Mouse (Mus musculus) midbrain, embryonic 14.5 days (tissue): ENCODE results near the gene B2m. TPM values are rescaled to one million over a fixed set of nuclear protein-coding genes. Genes with fewer than 3 reads are reported as not detected.

Source experiments
- ATAC-seq: fragments of 200-750 bp; cut with Nextera tagmentation; 2 replicates; pipeline ENCODE4 v1.8.0; 2017; ENCODE audit warnings: moderate number of reproducible peaks, moderate library complexity; ENCODE audit not compliant: low FRiP score, low TSS enrichment
- DNase-seq: peaks from one replicate; pipeline ENCODE4 v3.0.0-alpha.2; 2015
- H3K27ac ChIP-seq: fragments of 300-500 bp; sonication (generic); replicated peaks from 2 replicates; pipeline ENCODE4 v1.5.1; 2014; ENCODE audit warnings: mild to moderate bottlenecking, low read depth, low read length, moderate library complexity
- H3K27me3 ChIP-seq: fragments of 300-500 bp; sonication (generic); 2 replicates; pipeline ENCODE4 v1.6.1; 2014; ENCODE audit warnings: low read length, control low read depth, mixed read lengths; ENCODE audit not compliant: control insufficient read depth, insufficient read depth
- H3K36me3 ChIP-seq: fragments of 300-500 bp; sonication (generic); 2 replicates; pipeline ENCODE4 v1.6.1; 2014; ENCODE audit warnings: low read length, control low read depth; ENCODE audit not compliant: control insufficient read depth, insufficient read depth
- H3K4me1 ChIP-seq: fragments of 300-500 bp; sonication (generic); 2 replicates; pipeline ENCODE4 v1.6.1; 2014; ENCODE audit warnings: mild to moderate bottlenecking, antibody characterized with exemption, low read length, control low read depth; ENCODE audit not compliant: control insufficient read depth, insufficient read depth
- H3K4me2 ChIP-seq: fragments of 300-500 bp; sonication (generic); 2 replicates; pipeline ENCODE4 v1.6.1; 2014; ENCODE audit warnings: mild to moderate bottlenecking, low read length, moderate library complexity
- H3K4me3 ChIP-seq: fragments of 300-500 bp; sonication (generic); replicated peaks from 2 replicates; pipeline ENCODE4 v1.5.1; 2014; ENCODE audit warnings: low read depth, low read length
- H3K9ac ChIP-seq: fragments of 300-500 bp; sonication (generic); replicated peaks from 2 replicates; pipeline ENCODE4 v1.6.1; 2014; ENCODE audit warnings: mild to moderate bottlenecking, low read length, moderate library complexity
- H3K9me3 ChIP-seq: fragments of 300-500 bp; sonication (generic); 2 replicates; pipeline ENCODE4 v1.6.1; 2016; ENCODE audit warnings: low read length, control low read depth, mixed read lengths; ENCODE audit not compliant: control insufficient read depth
- WGBS: fragments of 180-500 bp; shearing (Covaris S2); extraction: QIAGEN DNeasy Blood & Tissue Kit; methylation state at CpG from one replicate; pipeline ENCODE4 v1.1.7; 2014; 5-methylcytosine and 5-hydroxymethylcytosine counted together
- polyA plus RNA-seq: library from polyadenylated mRNA; unstranded; fragments of >200 nt; fragmentation: Nextera tagmentation; extraction: Ambion mirVana; gene quantifications from 2 replicates; pipeline ENCODE4 v1.2.1, GENCODE M21; 2014

The B2m gene
- polyA plus RNA-seq, 1 experiment from 2014 or later, result 114 TPM

- Histone ChIP-seq H3K4me1 (no peaks in the 10 kb centered on the region), H3K36me3 (no peaks in the 10 kb centered on the region), H3K9me3 (no peaks in the 10 kb centered on the region), H3K4me3 (no peak overlapping the region), H3K9ac (no peak overlapping the region), H3K27ac (no peak overlapping the region), H3K27me3 (no peaks in the 10 kb centered on the region), H3K4me2 (no peak overlapping the region)
- ATAC-seq, result no peak
- 92% methylated on average over 4 of the region's 4 CpGs for WGBS
- DNase-seq, result no peak
These were observed 8.7 kb downstream of the B2m start for GRCm38 (mm10) chr2:122156051-122156700.

DNA sequence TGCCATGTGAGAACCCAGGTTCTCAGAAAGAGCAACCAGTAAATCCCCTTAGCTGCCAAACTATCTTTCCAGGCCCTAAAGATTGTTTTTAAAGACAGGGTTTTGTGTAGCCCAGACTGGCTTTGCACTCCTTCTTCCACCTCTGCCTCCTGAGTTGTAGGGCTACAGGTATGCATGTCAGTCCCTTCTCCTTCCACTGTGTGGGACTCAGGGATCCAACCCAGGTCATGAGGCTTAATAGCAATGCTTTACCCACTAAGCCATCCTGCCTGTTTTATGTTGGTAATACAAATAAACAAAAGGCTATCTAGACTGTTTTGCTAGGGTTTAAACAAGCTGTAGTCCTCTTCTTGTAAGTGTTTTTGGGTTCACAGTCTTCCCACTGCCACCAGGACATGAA, 10.1 kb downstream of the B2m start:
- no peaks in the 10 kb centered on the region for H3K36me3 ChIP-seq
- no peak overlapping the region for H3K27ac ChIP-seq
- H3K27me3 ChIP-seq, result no peaks in the 10 kb centered on the region
- DNase-seq (no peak), ATAC-seq (no peak)
- H3K9me3 ChIP-seq, result no peaks in the 10 kb centered on the region
- H3K4me2 ChIP-seq, result no peak overlapping the region
- H3K4me1 ChIP-seq, result no peaks in the 10 kb centered on the region
- H3K9ac ChIP-seq, result no peak overlapping the region
- no peak overlapping the region for H3K4me3 ChIP-seq

GRCm38 (mm10) chr2:122158362-122158802, 10.9 kb downstream of the B2m start:
- Histone ChIP-seq H3K9ac (no peak overlapping the region), H3K9me3 (no peaks in the 10 kb centered on the region), H3K4me1 (no peaks in the 10 kb centered on the region), H3K4me3 (no peak overlapping the region), H3K27me3 (no peaks in the 10 kb centered on the region), H3K27ac (no peak overlapping the region), H3K36me3 (no peaks in the 10 kb centered on the region), H3K4me2 (no peak overlapping the region)
- ATAC-seq (no peak), DNase-seq (no peak)
- WGBS, result 38% methylated on average over 6 of the region's 6 CpGs

GRCm38 (mm10) chr2:122159667-122160066, 12.2 kb downstream of the B2m start:
- no peak overlapping the region for H3K27ac ChIP-seq
- H3K27me3 ChIP-seq, result no peaks in the 10 kb centered on the region
- H3K4me3 ChIP-seq, result no peak overlapping the region
- ATAC-seq, result no peak
- no peaks in the 10 kb centered on the region for H3K4me1 ChIP-seq
- 89% methylated on average over 6 of the region's 6 CpGs for WGBS
- no peaks in the 10 kb centered on the region for H3K36me3 ChIP-seq
- H3K4me2 ChIP-seq, result no peak overlapping the region
- no peak for DNase-seq
- no peaks in the 10 kb centered on the region for H3K9me3 ChIP-seq
- H3K9ac ChIP-seq, result no peak overlapping the region

DNA sequence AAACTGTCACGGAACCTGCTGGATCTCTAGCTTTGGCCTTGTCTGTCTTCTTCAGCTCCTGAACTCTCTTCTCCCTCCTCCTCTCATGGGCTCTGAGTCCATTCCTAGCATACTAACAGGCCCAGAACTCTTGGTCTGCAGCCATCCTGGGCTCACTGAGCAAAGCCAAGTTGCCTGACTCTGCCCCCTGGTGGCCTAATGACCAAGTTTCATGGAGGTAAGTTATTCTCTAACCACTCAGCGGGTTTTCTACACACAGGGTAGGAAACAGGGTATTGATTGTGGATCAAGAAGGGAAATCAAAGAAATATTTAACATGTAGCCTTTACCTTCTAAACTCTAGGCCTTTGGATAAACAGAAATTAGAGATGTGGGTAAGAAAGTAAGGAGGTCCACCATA, 13.2 kb downstream of the B2m start, which contains the start of gene Trim69:
TSS of gene Trim69 (plus strand) at position 21 of the 400 bp plus-strand sequence.
- Histone ChIP-seq H3K9me3 (no peaks in the 10 kb centered on the region), H3K4me3 (no peak within 1 kb of the TSS), H3K9ac (no peak within 1 kb of the TSS), H3K4me1 (no peaks in the 10 kb centered on the region), H3K27ac (no peak within 1 kb of the TSS), H3K27me3 (no peaks in the 10 kb centered on the region), H3K4me2 (no peak within 1 kb of the TSS), H3K36me3 (no peaks in the 10 kb centered on the region)
- no peak for ATAC-seq
- DNase-seq, result peak; percentile 86
- 37% methylated on average over 2 of the region's 2 CpGs for WGBS

GRCm38 (mm10) chr2:122161542-122161941, 14.1 kb downstream of the B2m start:
- Histone ChIP-seq H3K4me1 (no peaks in the 10 kb centered on the region), H3K27me3 (no peaks in the 10 kb centered on the region), H3K9ac (no peak overlapping the region), H3K27ac (no peak overlapping the region), H3K36me3 (no peaks in the 10 kb centered on the region), H3K4me2 (no peak overlapping the region), H3K4me3 (no peak overlapping the region), H3K9me3 (no peaks in the 10 kb centered on the region)
- ATAC-seq (no peak), DNase-seq (no peak)
- WGBS, result 13% methylated on average over 4 of the region's 4 CpGs

DNA sequence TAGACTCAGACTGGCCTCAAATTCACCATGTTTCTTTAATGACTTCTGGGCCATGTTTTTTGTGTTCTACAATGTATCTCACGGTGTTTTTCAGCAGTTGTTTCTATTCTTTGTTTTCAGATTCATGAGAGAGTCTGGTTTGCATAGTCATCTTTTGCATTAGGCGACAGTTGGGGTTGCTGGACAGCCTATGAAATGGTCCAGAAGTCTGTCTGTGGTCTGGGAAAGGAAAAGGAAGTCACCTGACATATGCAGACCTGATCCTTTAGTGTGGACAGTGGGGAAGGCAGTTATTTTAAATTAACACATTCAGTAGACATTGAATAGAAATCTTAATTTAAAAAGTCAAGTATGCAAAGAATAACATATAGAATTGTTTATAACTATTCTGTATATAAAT, 15.0 kb downstream of the B2m start:
- no peak for DNase-seq
- WGBS, result 82% methylated on average over 2 of the region's 2 CpGs
- no peak overlapping the region for H3K9ac ChIP-seq

DNA sequence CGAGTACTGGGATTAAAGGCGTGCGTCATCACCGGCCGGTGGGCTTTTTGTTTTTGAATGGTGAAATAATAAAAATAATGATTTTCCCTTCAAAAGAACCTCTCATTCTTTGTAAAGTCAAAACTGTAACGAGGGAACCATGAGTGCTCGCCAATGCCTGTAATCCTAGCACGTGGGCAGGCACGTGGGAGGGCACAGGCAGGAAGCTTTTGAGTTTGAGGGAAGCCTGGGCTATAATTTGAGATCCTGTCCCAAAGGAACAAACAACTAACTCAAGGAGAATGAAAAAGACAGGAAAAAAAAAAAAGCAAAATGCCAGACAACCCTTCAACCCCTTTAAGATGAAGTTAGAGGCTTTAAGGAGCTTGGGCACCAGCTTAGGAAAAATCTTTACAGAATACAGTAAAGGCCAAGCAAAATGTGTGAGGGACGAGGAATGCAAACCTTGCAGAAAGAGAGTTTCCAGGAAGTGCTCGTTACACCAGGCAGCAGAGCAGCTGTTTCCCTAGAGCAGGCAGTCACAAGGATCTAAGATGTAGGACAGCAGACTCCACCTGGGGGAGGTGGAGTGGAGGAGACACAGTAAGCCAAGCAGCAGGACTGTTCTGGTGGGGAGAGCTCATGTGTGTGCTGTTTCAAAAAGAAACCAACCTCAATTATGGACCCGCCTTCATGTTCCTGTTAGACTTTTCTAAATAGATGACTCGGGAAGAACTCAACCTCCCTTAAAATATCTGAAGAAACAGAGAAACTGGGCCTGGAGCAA, 16.1 kb downstream of the B2m start:
- H3K27me3 ChIP-seq, result no peaks in the 10 kb centered on the region
- no peak overlapping the region for H3K4me2 ChIP-seq
- WGBS, result 88% methylated on average over 13 of the region's 13 CpGs
- no peak overlapping the region for H3K27ac ChIP-seq
- no peak overlapping the region for H3K9ac ChIP-seq
- ATAC-seq, result no peak
- no peaks in the 10 kb centered on the region for H3K36me3 ChIP-seq
- H3K4me1 ChIP-seq, result no peaks in the 10 kb centered on the region
- no peak for DNase-seq
- no peaks in the 10 kb centered on the region for H3K9me3 ChIP-seq
- no peak overlapping the region for H3K4me3 ChIP-seq

More for the DNA sequence above, 15.0 kb downstream of the B2m start:
- no peaks in the 10 kb centered on the region for H3K4me1 ChIP-seq
- H3K4me2 ChIP-seq, result no peak overlapping the region
- no peak overlapping the region for H3K27ac ChIP-seq
- H3K36me3 ChIP-seq, result no peaks in the 10 kb centered on the region
- no peaks in the 10 kb centered on the region for H3K9me3 ChIP-seq
- H3K4me3 ChIP-seq, result no peak overlapping the region
- no peak for ATAC-seq
- H3K27me3 ChIP-seq, result no peaks in the 10 kb centered on the region

- no peaks in the 10 kb centered on the region for H3K27me3 ChIP-seq
- H3K36me3 ChIP-seq, result no peaks in the 10 kb centered on the region
- H3K9ac ChIP-seq, result no peak overlapping the region
- 89% methylated on average over 11 of the region's 11 CpGs for WGBS
- DNase-seq (no peak), ATAC-seq (no peak)
- no peak overlapping the region for H3K27ac ChIP-seq
- H3K4me1 ChIP-seq, result no peaks in the 10 kb centered on the region
- no peaks in the 10 kb centered on the region for H3K9me3 ChIP-seq
- H3K4me3 ChIP-seq, result no peak overlapping the region
- no peak overlapping the region for H3K4me2 ChIP-seq
These were observed 16.8 kb downstream of the B2m start for GRCm38 (mm10) chr2:122164293-122164692.
